Mouse (Mus musculus) lung, embryonic 15.5 days (tissue): Measurements from ENCODE around the gene Olfr1489. TPM values are rescaled to one million over a fixed set of nuclear protein-coding genes. Genes with fewer than 3 reads are reported as not detected.
"Not testable (repeated sequence)": the region's sequence is repeated elsewhere in the genome, so short reads cannot be mapped to it uniquely, and the experiment has no call there.

Experiments
- ATAC-seq: fragments of 200-750 bp; cut with Nextera tagmentation; 2 replicates; pipeline ENCODE4 v1.8.0; 2017; ENCODE audit warnings: moderate number of reproducible peaks, borderline replicate concordance; ENCODE audit not compliant: low FRiP score, low TSS enrichment; ENCODE audit errors: extremely low read depth
- H3K27ac ChIP-seq: fragments of 300-500 bp; sonication (generic); 2 replicates; pipeline ENCODE4 v1.5.1; 2015; ENCODE audit warnings: moderate library complexity, mild to moderate bottlenecking, inconsistent platforms
- H3K27me3 ChIP-seq: fragments of 300-500 bp; sonication (generic); 2 replicates; pipeline ENCODE4 v1.6.1; 2015; ENCODE audit warnings: inconsistent platforms
- H3K36me3 ChIP-seq: fragments of 300-500 bp; sonication (generic); 2 replicates; pipeline ENCODE4 v1.6.1; 2015; ENCODE audit warnings: inconsistent platforms
- H3K4me1 ChIP-seq: fragments of 300-500 bp; sonication (generic); 2 replicates; pipeline ENCODE4 v1.6.1; 2015; ENCODE audit warnings: inconsistent platforms
- H3K4me2 ChIP-seq: fragments of 300-500 bp; sonication (generic); 2 replicates; pipeline ENCODE4 v1.6.1; 2015; ENCODE audit warnings: inconsistent platforms, mild to moderate bottlenecking, moderate library complexity
- H3K4me3 ChIP-seq: fragments of 300-500 bp; sonication (generic); 2 replicates; pipeline ENCODE4 v1.5.1; 2015; ENCODE audit warnings: mild to moderate bottlenecking, inconsistent platforms
- H3K9ac ChIP-seq: fragments of 300-500 bp; sonication (generic); 2 replicates; pipeline ENCODE4 v1.6.1; 2015; ENCODE audit warnings: inconsistent platforms
- H3K9me3 ChIP-seq: fragments of 300-500 bp; sonication (generic); 2 replicates; pipeline ENCODE4 v1.6.1; 2016; ENCODE audit warnings: inconsistent platforms
- WGBS: fragments of 180-500 bp; shearing (Covaris S2); methylation state at CpG from one replicate; pipeline ENCODE4 v1.1.7; 2015; 5-methylcytosine and 5-hydroxymethylcytosine counted together
- microRNA-seq: library from miRNA; unstranded; fragments of <30 nt; microRNA quantifications from one replicate; pipeline ENCODE4, GENCODE M21; 2016
- polyA plus RNA-seq: library from polyadenylated mRNA; unstranded; fragments of >200 nt; fragmentation: Nextera tagmentation; extraction: Ambion mirVana; gene quantifications from 2 replicates; pipeline ENCODE4 v1.2.1, GENCODE M21; 2015

Olfr1489 gene
- not detected in 2 replicates for polyA plus RNA-seq

- Histone ChIP-seq H3K9me3 (no peaks in the 10 kb centered on the region), H3K27ac (no peak within 1 kb of the TSS), H3K27me3 (no peaks in the 10 kb centered on the region), H3K36me3 (no peaks in the 10 kb centered on the region), H3K4me1 (no peaks in the 10 kb centered on the region), H3K9ac (no peak within 1 kb of the TSS), H3K4me2 (no peak within 1 kb of the TSS), H3K4me3 (no peak within 1 kb of the TSS)
- WGBS, result 73% methylated on average over 1 of the region's 1 CpGs
- no peak for ATAC-seq
Observed at GRCm38 (mm10) chr19:13631321-13631720, at the start of gene Olfr1489. Olfr1489 (plus strand) TSS chr19:13631621.

- Histone ChIP-seq H3K9me3 (no peaks in the 10 kb centered on the region), H3K4me1 (no peaks in the 10 kb centered on the region), H3K27me3 (no peaks in the 10 kb centered on the region), H3K9ac (no peak within 1 kb of the TSS), H3K4me3 (no peak within 1 kb of the TSS), H3K4me2 (no peak within 1 kb of the TSS), H3K36me3 (no peaks in the 10 kb centered on the region), H3K27ac (no peak within 1 kb of the TSS)
- ATAC-seq, result no peak
- WGBS, result 83% methylated on average over 1 of the region's 1 CpGs
Observed at GRCm38 (mm10) chr19:13583211-13583610, 48.2 kb upstream of the Olfr1489 start, which contains the start of gene Olfr1484. Olfr1484 (plus strand) TSS chr19:13583511.

- not testable (repeated sequence) for H3K36me3 ChIP-seq, ATAC-seq, H3K9ac ChIP-seq, H3K27me3 ChIP-seq, H3K4me2 ChIP-seq, H3K27ac ChIP-seq, H3K4me3 ChIP-seq, H3K9me3 ChIP-seq, H3K4me1 ChIP-seq
- WGBS, result 94% methylated on average over 2 of the region's 2 CpGs
Observed at GRCm38 (mm10) chr19:13617075-13617474, 14.3 kb upstream of the Olfr1489 start, which contains the start of gene Olfr1487. Olfr1487 (plus strand) TSS chr19:13617375.

- Histone ChIP-seq H3K4me3 (no peak within 1 kb of the TSS), H3K4me1 (no peaks in the 10 kb centered on the region), H3K9ac (no peak within 1 kb of the TSS), H3K27ac (no peak within 1 kb of the TSS), H3K9me3 (no peaks in the 10 kb centered on the region), H3K27me3 (no peaks in the 10 kb centered on the region), H3K4me2 (no peak within 1 kb of the TSS), H3K36me3 (no peaks in the 10 kb centered on the region)
- WGBS, result 72% methylated on average over 1 of the region's 1 CpGs
- ATAC-seq, result no peak
Observed at GRCm38 (mm10) chr19:13650791-13651190, 19.4 kb downstream of the Olfr1489 start, which contains the start of gene Olfr1490. Olfr1490 (plus strand) TSS chr19:13651091.

Small RNA genes lying within 50 kb of the gene (microRNA-seq; reads per million reads assigned to microRNA genes)
- not detected for gene Gm22323
- gene Gm23931, result not detected

Other genes starting within 250 kb of the Olfr1489 start
- gene Olfr1469, start 223.8 kb upstream of the Olfr1489 start, polyA plus RNA-seq, result not detected in 2 replicates
- not detected in 2 replicates for gene Olfr1471, start 188.2 kb upstream of the Olfr1489 start, polyA plus RNA-seq
- gene Olfr1472, start 175.5 kb upstream of the Olfr1489 start, polyA plus RNA-seq, result not detected in 2 replicates
- not detected in 2 replicates for gene Olfr1474, start 162.1 kb upstream of the Olfr1489 start, polyA plus RNA-seq
- gene Olfr1475, start 151.4 kb upstream of the Olfr1489 start, polyA plus RNA-seq, result not detected in 2 replicates
- gene Olfr1477, start 131.1 kb upstream of the Olfr1489 start, polyA plus RNA-seq, result not detected in 2 replicates
- not detected in 2 replicates for gene Olfr1480, start 103.7 kb upstream of the Olfr1489 start, polyA plus RNA-seq
- not detected in 2 replicates for gene Olfr1484, start 48.1 kb upstream of the Olfr1489 start, polyA plus RNA-seq
- gene Olfr1487, start 14.2 kb upstream of the Olfr1489 start, polyA plus RNA-seq, result not detected in 2 replicates
- not detected in 2 replicates for gene Olfr1490, start 19.5 kb downstream of the Olfr1489 start, polyA plus RNA-seq
- gene Olfr1491, start 65.6 kb downstream of the Olfr1489 start, polyA plus RNA-seq, result not detected in 2 replicates
- gene Olfr1493-ps1, start 91.7 kb downstream of the Olfr1489 start, polyA plus RNA-seq, result not detected in 2 replicates
- gene Olfr1494, start 108.1 kb downstream of the Olfr1489 start, polyA plus RNA-seq, result not detected in 2 replicates
- not detected in 2 replicates for gene Olfr1495, start 133.0 kb downstream of the Olfr1489 start, polyA plus RNA-seq
- gene Olfr1496, start 146.3 kb downstream of the Olfr1489 start, polyA plus RNA-seq, result not detected in 2 replicates
- not detected in 2 replicates for gene Olfr1497, start 166.6 kb downstream of the Olfr1489 start, polyA plus RNA-seq
- gene Olfr1499, start 187.8 kb downstream of the Olfr1489 start, polyA plus RNA-seq, result not detected in 2 replicates
- not detected in 2 replicates for gene Olfr1500, start 198.9 kb downstream of the Olfr1489 start, polyA plus RNA-seq
- not detected in 2 replicates for gene Olfr1501, start 219.1 kb downstream of the Olfr1489 start, polyA plus RNA-seq
- gene Olfr1502, start 230.2 kb downstream of the Olfr1489 start, polyA plus RNA-seq, result not detected in 2 replicates